ENCODE assay signal across 8 mouse cellular contexts in genomic region chr9:20727601-20728113, GRCm38 (mm10). TPM values are rescaled to one million over a fixed set of nuclear protein-coding genes. Genes with fewer than 3 reads are reported as not detected.
DNase-seq lines count a peak whose midpoint lies in the region; ATAC-seq and TF ChIP-seq lines count a peak whose summit lies in the region.

No protein-coding gene starts in this region.

- H3K27me3 ChIP-seq in cerebellum, adult 2 months (ENCODE audit: control insufficient read depth, insufficient read depth, low read length) = peaks cover 2% of the 10 kb centered on the region; the same call in 1 of the 2 replicates
- peaks cover 57% of the 10 kb centered on the region for H3K27me3 ChIP-seq in embryonic facial prominence, embryonic 15.5 days
- H3K27me3 ChIP-seq in stomach, embryonic 14.5 days (ENCODE audit: control insufficient read depth, insufficient read depth, low read length) = peaks cover 21% of the 10 kb centered on the region

- intact Hi-C loops in heart, postnatal 14 days (cut with DNase I) = loop anchor here (1.0 to 10.0 kb wide), 2 partner anchors 65 to 263 kb away; partner anchors contain the start of gene Zfp26
- intact Hi-C loops in left cerebral cortex, postnatal 36 days (cut with DNase I) = loop anchor here (1.0 to 5.0 kb wide), 2 partner anchors 40 to 65 kb away; no protein-coding TSS in a partner anchor

- in situ Hi-C loops in ES-E14 (cut with MboI; ENCODE audit: low sequenced_read_pairs in 2 of 2, unreplicated experiment in 2 of 2) = no loop called here

- peak overlapping the region; percentile 98 for H3K4me2 ChIP-seq in embryonic facial prominence, embryonic 15.5 days (replicated peaks)
- H3K4me2 ChIP-seq in stomach, embryonic 14.5 days (replicated peaks; ENCODE audit: low read depth, low read length) = peak overlapping the region; percentile 98

- no peaks in the 10 kb centered on the region for H3K4me1 ChIP-seq in cerebellum, adult 2 months (ENCODE audit: control insufficient read depth, insufficient read depth, low read length)
- peaks cover 0 to 2% of the 10 kb centered on the region in 2 experiments; a peak in 1 of 4 replicates for H3K4me1 ChIP-seq in ES-E14 (ENCODE audit: control insufficient read depth in 2 of 2, insufficient read depth in 2 of 2, low read length in 2 of 2, poor library complexity in 1 of 2)
- peaks cover 25% of the 10 kb centered on the region for H3K4me1 ChIP-seq in embryonic facial prominence, embryonic 15.5 days
- peaks cover 12% of the 10 kb centered on the region; the same call in 1 of the 2 replicates for H3K4me1 ChIP-seq in stomach, embryonic 14.5 days (ENCODE audit: control insufficient read depth, insufficient read depth, low read length)

- H3K9me3 ChIP-seq in ES-E14 (ENCODE audit: control insufficient read depth, insufficient read depth, low read depth, low read length) = no peaks in the 10 kb centered on the region
- H3K9me3 ChIP-seq in embryonic facial prominence, embryonic 15.5 days (replicated peaks) = no peaks in the 10 kb centered on the region
- no peaks in the 10 kb centered on the region for H3K9me3 ChIP-seq in stomach, embryonic 14.5 days (ENCODE audit: control insufficient read depth, low read depth, low read length)

- DNase-seq in cerebellum, adult 2 months = peak in 1 of 2 experiments; percentile 30
- DNase-seq in cerebellum, adult 11 months = no peak
- DNase-seq in ES-E14 (ENCODE audit: low read depth, low spot score) = no peak
- DNase-seq in heart, postnatal 14 days = peak; percentile 62 to 70
- DNase-seq in left cerebral cortex, postnatal 36 days (ENCODE audit: low spot score in 2 of 2) = peak; percentile 54 to 71

- ATAC-seq in embryonic facial prominence, embryonic 15.5 days (ENCODE audit: insufficient number of reproducible peaks, low FRiP score, low TSS enrichment, low read depth) = 0 out of 2 replicates have a peak, but pooled peaks have one; percentile 37
- peak; percentile 66 for ATAC-seq in megakaryocyte-erythroid progenitor cell, adult 5-6 weeks (replicated peaks; ENCODE audit: low FRiP score, low TSS enrichment, poor library complexity, severe bottlenecking)
- ATAC-seq in stomach, embryonic 14.5 days (ENCODE audit: insufficient number of reproducible peaks, insufficient read depth, low FRiP score, low read depth) = peak; percentile 59

- H3K27ac ChIP-seq in cerebellum, adult 2 months (ENCODE audit: insufficient read depth, low read length) = no peak overlapping the region
- H3K27ac ChIP-seq in ES-E14 (ENCODE audit: insufficient read depth, low read depth, low read length, poor library complexity, severe bottlenecking) = no peak overlapping the region
- H3K27ac ChIP-seq in embryonic facial prominence, embryonic 15.5 days (replicated peaks) = no peak overlapping the region
- no peak overlapping the region for H3K27ac ChIP-seq in stomach, embryonic 14.5 days (ENCODE audit: low read length)

- peak overlapping the region; percentile 61 for H3K4me3 ChIP-seq in cerebellum, adult 2 months (replicated peaks; ENCODE audit: insufficient read depth, low read depth, low read length)
- H3K4me3 ChIP-seq in ES-E14 (ENCODE audit: insufficient read depth in 1 of 2, low read depth in 1 of 2, low read length in 2 of 2, poor library complexity in 1 of 2, severe bottlenecking in 1 of 2) = peak overlapping the region; percentile 70 to 80
- peak overlapping the region; percentile 52 for H3K4me3 ChIP-seq in embryonic facial prominence, embryonic 15.5 days (replicated peaks)
- peak overlapping the region; percentile 49 for H3K4me3 ChIP-seq in stomach, embryonic 14.5 days (ENCODE audit: low read depth, low read length)

- peak overlapping the region; percentile 30 for H3K9ac ChIP-seq in ES-E14 (ENCODE audit: insufficient read depth, low read depth, low read length, poor library complexity, severe bottlenecking)
- H3K9ac ChIP-seq in embryonic facial prominence, embryonic 15.5 days = peak overlapping the region; percentile 31
- peak overlapping the region; percentile 28; the same call in 1 of the 2 replicates for H3K9ac ChIP-seq in stomach, embryonic 14.5 days (replicated peaks; ENCODE audit: low read depth, low read length)

- no peak for TF ChIP-seq CTCF in cerebellum, adult 2 months (IDR thresholded peaks at IDR 0.05; ENCODE audit: borderline replicate concordance, insufficient read depth, low read depth, low read length)

- under 1% methylated on average over 42 of the region's 46 CpGs for WGBS in cerebellum, adult 2 months
- WGBS in embryonic facial prominence, embryonic 15.5 days = under 1% methylated on average over 46 of the region's 46 CpGs
- under 1% methylated on average over 43 of the region's 46 CpGs for WGBS in stomach, embryonic 14.5 days

- H3K36me3 ChIP-seq in ES-E14 (ENCODE audit: control insufficient read depth, insufficient read depth, low read length, poor library complexity, severe bottlenecking) = no peaks in the 10 kb centered on the region
- no peaks in the 10 kb centered on the region for H3K36me3 ChIP-seq in embryonic facial prominence, embryonic 15.5 days
- H3K36me3 ChIP-seq in stomach, embryonic 14.5 days (ENCODE audit: control insufficient read depth, insufficient read depth, low read length) = no peaks in the 10 kb centered on the region

- no peak for TF ChIP-seq POLR2A in cerebellum, adult 2 months (IDR thresholded peaks at IDR 0.05; ENCODE audit: borderline replicate concordance, insufficient read depth, low read length)

TF ChIP-seq in ES-E14, 5 proteins besides CTCF, POLR2A, EP300 and RAD21:
- TF ChIP-seq HCFC1 (IDR thresholded peaks at IDR 0.05; ENCODE audit: borderline replicate concordance, insufficient read depth, low read length) (0 out of 2 replicates have a peak, but pooled peaks have one; percentile 22), MAFK (IDR thresholded peaks at IDR 0.05; ENCODE audit: insufficient read depth, low read depth, low read length) (peak; percentile 56), ZC3H11A (IDR thresholded peaks at IDR 0.05; ENCODE audit: borderline replicate concordance, low read depth, low read length) (no peak), CHD2 (IDR thresholded peaks at IDR 0.05; ENCODE audit: low read depth, low read length) (no peak)

RNA-seq across cellular contexts. Expression of gene Olfm2, which starts 18.5 kb away (rescaled TPM):
- 45.4 and 54.1 TPM in 2 replicates for polyA plus RNA-seq in cerebellum, adult 2 months (2012; rRNA removed)
- total RNA-seq in ES-E14 (2012; rRNA removed) = 2.2 and 2.9 TPM in 2 replicates
- 13.4 and 13.8 TPM in 2 replicates for polyA plus RNA-seq in embryonic facial prominence, embryonic 15.5 days (2015; fragmentation: Nextera tagmentation; extraction: Ambion mirVana)
- under 1 TPM; 0.29 to 0.41 TPM for total RNA-seq in heart, postnatal 14 days (2021)
- 100 to 1,000 TPM; 160 to 193 TPM for total RNA-seq in left cerebral cortex, postnatal 36 days (2021)
- total RNA-seq in megakaryocyte-erythroid progenitor cell, adult 5-6 weeks (2014; fragmentation: Nextera tagmentation) = not detected in 2 replicates
- not detected in 2 replicates for total RNA-seq in megakaryocyte-erythroid progenitor cell, adult 5-6 weeks (2017)
- 8.0 and 8.6 TPM in 2 replicates for polyA plus RNA-seq in stomach, embryonic 14.5 days (2014; fragmentation: Nextera tagmentation; extraction: Ambion mirVana)

Comparison
In these comparisons a context has a peak if more than half of its experiments do, and no peak if none do; other contexts are left out.
1. DNase-seq: peak in heart, postnatal 14 days (2 of 2) and left cerebral cortex, postnatal 36 days (2 of 2); none in cerebellum, adult 11 months (single experiment) and ES-E14 (single experiment).
2. RNA of gene Olfm2, which starts 18.5 kb away (total RNA-seq): 160 to 193 TPM in left cerebral cortex, postnatal 36 days; 2.2 to 2.9 TPM in ES-E14, 0.29 to 0.41 TPM in heart, postnatal 14 days and not detected in megakaryocyte-erythroid progenitor cell, adult 5-6 weeks; every median in the first group is over 10 times any median in the second.
3. Peak in every context shown above with its lines, with median percentiles within 50 percentile points of each other: H3K4me3 ChIP-seq, H3K9ac ChIP-seq and ATAC-seq.